Mouse (Mus musculus) C2C12 (cell line): ENCODE measurements at regions not wholly inside any gene's neighbourhood (a gene's known extent, or its start where the extent isn't known, plus 50 kb on each side); places are given as distances from the start of the nearest gene placed in this dataset.

Source experiments
- H3K27me3 ChIP-seq: one replicate; pipeline ENCODE4 v1.6.1; 2011; ENCODE audit not compliant: control insufficient read depth, insufficient read depth, insufficient read length
- H3K36me3 ChIP-seq: one replicate; pipeline ENCODE4 v1.6.1; 2011; ENCODE audit not compliant: control insufficient read depth, insufficient read depth
- H3K4me3 ChIP-seq: one replicate; pipeline ENCODE4 v1.5.1; 2011; ENCODE audit warnings: mild to moderate bottlenecking, control low read depth; ENCODE audit not compliant: poor library complexity, insufficient read depth, severe bottlenecking
- H3K79me2 ChIP-seq: one replicate; pipeline ENCODE4 v1.6.1; 2011; ENCODE audit not compliant: control insufficient read depth, insufficient read depth
- H3K79me3 ChIP-seq: one replicate; pipeline ENCODE4 v1.6.1; 2011; ENCODE audit warnings: low read depth, control low read depth
- H3ac ChIP-seq: one replicate; pipeline ENCODE3; 2011; ENCODE audit warnings: low read depth; ENCODE audit not compliant: control insufficient read depth, insufficient read length
- CEBPB ChIP-seq: IDR thresholded peaks from one replicate; pipeline ENCODE4 v1.6.1; 2011; ENCODE audit warnings: low read depth, mild to moderate bottlenecking, control low read depth, moderate library complexity
- CTCF ChIP-seq: IDR thresholded peaks from one replicate; pipeline ENCODE4 v1.5.1; 2011; ENCODE audit not compliant: control insufficient read depth, insufficient read depth, insufficient read length
- FOSL1 ChIP-seq: IDR thresholded peaks from one replicate; pipeline ENCODE4 v1.8.0; 2011; ENCODE audit warnings: mild to moderate bottlenecking, low read length; ENCODE audit not compliant: poor library complexity, insufficient read depth, severe bottlenecking
- MAX ChIP-seq: IDR thresholded peaks from one replicate; pipeline ENCODE4 v1.6.1; 2011; ENCODE audit warnings: mild to moderate bottlenecking, control low read depth
- MYOD1 ChIP-seq: IDR thresholded peaks from one replicate; pipeline ENCODE4 v1.6.1; 2011; ENCODE audit warnings: low read depth; ENCODE audit not compliant: control insufficient read depth, insufficient read length
- MYOG ChIP-seq: IDR thresholded peaks from one replicate; pipeline ENCODE4 v1.6.1; 2011; ENCODE audit not compliant: control insufficient read depth, insufficient read length; ENCODE audit errors: extremely low read depth
- USF1 ChIP-seq: IDR thresholded peaks from one replicate; pipeline ENCODE4 v1.6.1; 2011; ENCODE audit warnings: low read depth, mild to moderate bottlenecking, control low read depth, moderate library complexity

- Histone ChIP-seq H3K36me3 (no peaks in the 10 kb centered on the region), H3ac (no peak overlapping the region), H3K79me3 (no peaks in the 10 kb centered on the region), H3K79me2 (no peaks in the 10 kb centered on the region), H3K27me3 (no peaks in the 10 kb centered on the region), H3K4me3 (no peak overlapping the region)
- TF ChIP-seq USF1 (no peak), MYOD1 (no peak), FOSL1 (no peak), MAX (no peak), CTCF (no peak)
Observed at GRCm38 (mm10) chr2:11362205-11362994, 190.5 kb downstream of the Prkcq start.

GRCm38 (mm10) chr2:11359280-11359679, 187.4 kb downstream of the Prkcq start:
- Histone ChIP-seq H3K79me3 (no peaks in the 10 kb centered on the region), H3ac (no peak overlapping the region), H3K79me2 (no peaks in the 10 kb centered on the region), H3K36me3 (no peaks in the 10 kb centered on the region), H3K27me3 (no peaks in the 10 kb centered on the region), H3K4me3 (no peak overlapping the region)
- TF ChIP-seq MYOD1, result no peak
- no peak for TF ChIP-seq USF1
- no peak for TF ChIP-seq CEBPB
- no peak for TF ChIP-seq CTCF
- TF ChIP-seq MYOG, result no peak
- TF ChIP-seq MAX, result no peak
- no peak for TF ChIP-seq FOSL1

- no peak overlapping the region for H3ac ChIP-seq
Observed at GRCm38 (mm10) chr2:11356714-11357113, 184.8 kb downstream of the Prkcq start.

GRCm38 (mm10) chr2:11355594-11355993, 183.7 kb downstream of the Prkcq start:
- no peak for TF ChIP-seq USF1
- TF ChIP-seq CEBPB, result no peak
- no peak for TF ChIP-seq FOSL1
- no peak for TF ChIP-seq MYOD1
- no peak for TF ChIP-seq MAX
- TF ChIP-seq CTCF, result no peak
- no peak for TF ChIP-seq MYOG
- H3K79me3 ChIP-seq, result no peaks in the 10 kb centered on the region
- H3ac ChIP-seq, result no peak overlapping the region
- no peaks in the 10 kb centered on the region for H3K79me2 ChIP-seq
- no peak overlapping the region for H3K4me3 ChIP-seq
- H3K27me3 ChIP-seq, result no peaks in the 10 kb centered on the region
- H3K36me3 ChIP-seq, result no peaks in the 10 kb centered on the region

More at GRCm38 (mm10) chr2:11356714-11357113, 184.8 kb downstream of the Prkcq start:
- no peaks in the 10 kb centered on the region for H3K36me3 ChIP-seq
- no peaks in the 10 kb centered on the region for H3K79me3 ChIP-seq
- TF ChIP-seq MYOG (no peak), MAX (no peak), CTCF (no peak), CEBPB (no peak), MYOD1 (no peak), USF1 (no peak), FOSL1 (no peak)
- H3K27me3 ChIP-seq, result no peaks in the 10 kb centered on the region
- no peaks in the 10 kb centered on the region for H3K79me2 ChIP-seq
- H3K4me3 ChIP-seq, result no peak overlapping the region
